Mouse (Mus musculus) hindbrain, embryonic 13.5 days (tissue): Measurements from ENCODE around the gene Msh3. TPM values are rescaled to one million over a fixed set of nuclear protein-coding genes. Genes with fewer than 3 reads are reported as not detected.

Source experiments
- ATAC-seq: fragments of 200-750 bp; cut with Nextera tagmentation; 2 replicates; pipeline ENCODE4 v1.8.0; 2017; ENCODE audit warnings: moderate TSS enrichment; ENCODE audit not compliant: low FRiP score
- H3K27ac ChIP-seq: fragments of 300-500 bp; sonication (generic); 2 replicates; pipeline ENCODE4 v1.5.1; 2015; ENCODE audit warnings: inconsistent platforms, mild to moderate bottlenecking, moderate library complexity
- H3K27me3 ChIP-seq: fragments of 300-500 bp; sonication (generic); 2 replicates; pipeline ENCODE4 v1.6.1; 2015; ENCODE audit warnings: mild to moderate bottlenecking, inconsistent platforms
- H3K36me3 ChIP-seq: fragments of 300-500 bp; sonication (generic); 2 replicates; pipeline ENCODE4 v1.6.1; 2015; ENCODE audit warnings: mild to moderate bottlenecking, inconsistent platforms
- H3K4me1 ChIP-seq: fragments of 300-500 bp; sonication (generic); replicated peaks from 2 replicates; pipeline ENCODE4 v1.6.1; 2015; ENCODE audit warnings: inconsistent platforms
- H3K4me2 ChIP-seq: fragments of 300-500 bp; sonication (generic); 2 replicates; pipeline ENCODE4 v1.6.1; 2015; ENCODE audit warnings: inconsistent platforms, mild to moderate bottlenecking, moderate library complexity
- H3K4me3 ChIP-seq: fragments of 300-500 bp; sonication (generic); 2 replicates; pipeline ENCODE4 v1.5.1; 2015; ENCODE audit warnings: mild to moderate bottlenecking, inconsistent platforms
- H3K9ac ChIP-seq: fragments of 300-500 bp; sonication (generic); 2 replicates; pipeline ENCODE4 v1.6.1; 2015; ENCODE audit warnings: mild to moderate bottlenecking, inconsistent platforms
- H3K9me3 ChIP-seq: fragments of 300-500 bp; sonication (generic); 2 replicates; pipeline ENCODE4 v1.6.1; 2016; ENCODE audit warnings: inconsistent platforms
- WGBS: fragments of 180-500 bp; shearing (Covaris S2); methylation state at CpG from one replicate; pipeline ENCODE4 v1.1.7; 2015; 5-methylcytosine and 5-hydroxymethylcytosine counted together
- polyA plus RNA-seq: library from polyadenylated mRNA; unstranded; fragments of >200 nt; fragmentation: Nextera tagmentation; extraction: Ambion mirVana; gene quantifications from 2 replicates; pipeline ENCODE4 v1.2.1, GENCODE M21; 2015

Msh3 gene
- polyA plus RNA-seq, 1 experiment from 2014 or later = 27.1 TPM

- peak overlapping the region; percentile 56 for H3K4me3 ChIP-seq
- peaks cover 17% of the 10 kb centered on the region for H3K4me1 ChIP-seq
- H3K36me3 ChIP-seq = peaks cover 10% of the 10 kb centered on the region
- H3K27me3 ChIP-seq = no peaks in the 10 kb centered on the region
- peak overlapping the region; percentile 75 for H3K9ac ChIP-seq
- no peak overlapping the region for H3K27ac ChIP-seq
- WGBS = 2% methylated on average over 24 of the region's 24 CpGs
- peak; percentile 44 for ATAC-seq
- no peaks in the 10 kb centered on the region for H3K9me3 ChIP-seq
- peak overlapping the region; percentile 91 for H3K4me2 ChIP-seq
These were observed 455 bp upstream of the Msh3 start for GRCm38 (mm10) chr13:92355272-92355643.

- WGBS = 29% methylated on average over 4 of the region's 4 CpGs
- peaks cover 17% of the 10 kb centered on the region for H3K4me1 ChIP-seq
- no peaks in the 10 kb centered on the region for H3K9me3 ChIP-seq
- no peaks in the 10 kb centered on the region for H3K27me3 ChIP-seq
- peak overlapping the region; percentile 56 for H3K4me3 ChIP-seq
- peaks cover 9% of the 10 kb centered on the region for H3K36me3 ChIP-seq
- H3K9ac ChIP-seq = peak overlapping the region; percentile 79
- no peak; the same call in 1 of the 2 replicates for ATAC-seq
- H3K27ac ChIP-seq = peak overlapping the region; percentile 64
- H3K4me2 ChIP-seq = peak overlapping the region; percentile 91
These were observed 847 bp downstream of the Msh3 start for GRCm38 (mm10) chr13:92353956-92354355.

- H3K27me3 ChIP-seq = no peaks in the 10 kb centered on the region
- peaks cover 17% of the 10 kb centered on the region for H3K4me1 ChIP-seq
- peaks cover 35% of the 10 kb centered on the region for H3K36me3 ChIP-seq
- no peaks in the 10 kb centered on the region for H3K9me3 ChIP-seq
- H3K4me3 ChIP-seq = no peak overlapping the region
- H3K4me2 ChIP-seq = no peak overlapping the region
- H3K9ac ChIP-seq = no peak overlapping the region
- 96% methylated on average over 6 of the region's 6 CpGs for WGBS
- H3K27ac ChIP-seq = no peak overlapping the region
- ATAC-seq = no peak
These were observed 3.7 kb downstream of the Msh3 start for GRCm38 (mm10) chr13:92351100-92351499.

- Histone ChIP-seq H3K27ac (no peak overlapping the region), H3K4me3 (no peak overlapping the region), H3K9ac (no peak overlapping the region), H3K27me3 (no peaks in the 10 kb centered on the region), H3K4me1 (no peaks in the 10 kb centered on the region), H3K36me3 (peaks cover 68% of the 10 kb centered on the region), H3K4me2 (no peak overlapping the region), H3K9me3 (no peaks in the 10 kb centered on the region)
- WGBS = 75% methylated on average over 5 of the region's 5 CpGs
- ATAC-seq = no peak
These were observed 8.5 kb downstream of the Msh3 start for GRCm38 (mm10) chr13:92346338-92346737.

DNA sequence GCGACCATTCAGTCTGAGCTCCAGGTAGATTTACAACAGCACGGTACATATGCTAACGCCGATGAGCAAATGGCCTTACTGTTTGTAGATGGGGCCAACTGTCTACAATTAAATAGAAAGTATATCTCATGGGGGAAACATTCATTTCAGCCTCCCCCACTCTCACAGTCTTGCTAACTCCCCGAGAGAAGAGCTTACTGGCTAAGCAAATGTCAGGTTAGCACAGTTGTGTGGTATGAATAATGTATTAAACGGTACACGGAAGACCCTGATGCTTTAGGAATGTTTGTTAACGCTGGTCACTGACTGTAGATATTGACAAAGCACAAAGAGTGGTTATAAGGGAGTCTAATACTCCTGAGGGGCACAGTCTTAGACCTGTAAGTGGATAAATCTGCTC lies 10.8 kb downstream of the Msh3 start:
- no peak for ATAC-seq
- 92% methylated on average over 8 of the region's 8 CpGs for WGBS
- no peaks in the 10 kb centered on the region for H3K4me1 ChIP-seq
- peaks cover 70% of the 10 kb centered on the region for H3K36me3 ChIP-seq
- no peak overlapping the region for H3K4me2 ChIP-seq
- no peak overlapping the region for H3K4me3 ChIP-seq
- no peak overlapping the region for H3K27ac ChIP-seq
- no peaks in the 10 kb centered on the region for H3K9me3 ChIP-seq
- H3K27me3 ChIP-seq = no peaks in the 10 kb centered on the region
- no peak overlapping the region for H3K9ac ChIP-seq

DNA sequence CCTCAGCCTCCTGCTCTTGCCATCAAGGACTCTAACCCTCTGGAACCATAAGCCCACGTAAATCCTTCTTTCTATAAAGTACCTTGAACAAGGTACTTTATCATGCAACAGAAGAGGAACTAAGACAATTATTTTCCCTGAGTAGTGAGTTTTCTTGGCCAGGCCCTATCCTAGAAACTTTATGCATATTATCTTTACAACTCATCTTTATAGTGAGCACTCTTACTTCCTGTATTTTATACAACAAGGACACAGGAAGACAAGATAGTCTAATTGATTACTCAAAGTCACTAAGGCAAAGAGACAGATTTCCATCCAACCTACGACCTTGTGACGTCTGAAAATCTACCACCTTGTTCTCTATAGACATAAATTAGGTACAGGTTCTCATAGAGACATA lies 15.0 kb downstream of the Msh3 start:
- Histone ChIP-seq H3K36me3 (peaks cover 49% of the 10 kb centered on the region), H3K9ac (no peak overlapping the region), H3K4me2 (no peak overlapping the region), H3K4me1 (no peaks in the 10 kb centered on the region), H3K9me3 (no peaks in the 10 kb centered on the region), H3K4me3 (no peak overlapping the region), H3K27ac (no peak overlapping the region), H3K27me3 (no peaks in the 10 kb centered on the region)
- no peak for ATAC-seq
- WGBS = 91% methylated on average over 3 of the region's 3 CpGs

- no peaks in the 10 kb centered on the region for H3K9me3 ChIP-seq
- no peak overlapping the region for H3K9ac ChIP-seq
- H3K4me1 ChIP-seq = no peaks in the 10 kb centered on the region
- no peak overlapping the region for H3K27ac ChIP-seq
- ATAC-seq = no peak
- H3K4me2 ChIP-seq = no peak overlapping the region
- peaks cover 30% of the 10 kb centered on the region for H3K36me3 ChIP-seq
- no peak overlapping the region for H3K4me3 ChIP-seq
- no peaks in the 10 kb centered on the region for H3K27me3 ChIP-seq
- 88% methylated on average over 6 of the region's 6 CpGs for WGBS
These were observed 16.9 kb downstream of the Msh3 start for GRCm38 (mm10) chr13:92337773-92338462.

DNA sequence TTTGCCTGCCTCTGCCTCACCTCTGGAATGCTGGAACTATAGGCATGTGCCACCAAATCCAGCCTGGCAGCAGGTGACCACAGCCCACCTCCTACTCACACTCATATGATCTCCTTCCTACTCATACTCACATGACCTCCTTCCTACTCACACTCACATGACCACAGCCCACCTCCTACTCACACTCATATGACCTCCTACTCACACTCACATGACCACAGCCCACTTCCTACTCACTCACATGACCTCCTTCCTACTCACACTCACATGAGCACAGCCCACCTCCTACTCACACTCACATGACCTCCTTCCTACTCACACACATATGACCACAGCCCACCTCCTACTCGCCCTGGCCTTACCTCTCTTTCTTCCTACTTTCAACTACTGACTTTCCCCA lies 17.9 kb downstream of the Msh3 start:
- ATAC-seq = no peak
- Histone ChIP-seq H3K4me1 (no peaks in the 10 kb centered on the region), H3K27ac (no peak overlapping the region), H3K9me3 (no peaks in the 10 kb centered on the region), H3K9ac (no peak overlapping the region), H3K4me3 (no peak overlapping the region), H3K27me3 (no peaks in the 10 kb centered on the region), H3K4me2 (no peak overlapping the region), H3K36me3 (peaks cover 20% of the 10 kb centered on the region)
- WGBS = 98% methylated on average over 1 of the region's 1 CpGs

DNA sequence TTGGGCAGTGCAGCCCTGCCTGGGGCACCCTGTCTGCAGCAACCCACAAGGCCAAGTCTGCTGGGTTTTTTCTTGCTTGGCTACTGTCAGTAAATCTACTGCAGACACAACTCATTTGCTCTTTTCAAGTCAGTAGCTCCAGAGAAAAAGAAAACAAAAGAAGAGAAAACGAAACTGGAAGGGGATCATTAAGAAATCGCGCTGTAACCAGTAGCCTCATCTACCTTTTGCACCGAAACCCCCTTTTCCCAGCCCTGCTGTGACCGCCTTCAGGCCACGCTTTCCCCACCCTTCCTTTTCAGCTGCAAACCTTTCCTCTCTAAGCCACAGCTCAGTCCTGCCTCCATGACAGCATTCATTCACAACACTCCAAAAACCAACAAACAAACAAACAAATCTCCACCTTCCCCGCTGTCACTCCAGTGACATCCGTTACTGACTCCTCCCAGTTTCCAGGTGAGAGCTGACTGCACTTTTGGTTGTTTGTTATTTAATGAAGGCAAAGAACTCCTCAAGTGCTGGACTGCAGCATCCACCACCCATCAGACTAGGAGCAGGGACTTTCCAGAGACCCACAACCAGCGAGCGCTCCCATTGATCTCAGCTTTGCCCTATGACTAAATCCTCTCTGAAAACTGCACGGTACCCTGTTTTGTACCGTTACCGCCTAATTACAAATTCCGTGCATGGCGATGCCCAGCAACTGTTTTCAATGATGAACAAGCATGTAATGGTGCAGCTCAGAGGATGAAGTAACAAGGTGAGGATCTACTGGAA lies 22.5 kb downstream of the Msh3 start:
- ATAC-seq = no peak
- no peaks in the 10 kb centered on the region for H3K9me3 ChIP-seq
- no peak overlapping the region for H3K4me3 ChIP-seq
- peaks cover 18% of the 10 kb centered on the region for H3K36me3 ChIP-seq
- no peaks in the 10 kb centered on the region for H3K4me1 ChIP-seq
- H3K27ac ChIP-seq = no peak overlapping the region
- H3K4me2 ChIP-seq = no peak overlapping the region
- 89% methylated on average over 15 of the region's 15 CpGs for WGBS
- H3K27me3 ChIP-seq = no peaks in the 10 kb centered on the region
- H3K9ac ChIP-seq = no peak overlapping the region

DNA sequence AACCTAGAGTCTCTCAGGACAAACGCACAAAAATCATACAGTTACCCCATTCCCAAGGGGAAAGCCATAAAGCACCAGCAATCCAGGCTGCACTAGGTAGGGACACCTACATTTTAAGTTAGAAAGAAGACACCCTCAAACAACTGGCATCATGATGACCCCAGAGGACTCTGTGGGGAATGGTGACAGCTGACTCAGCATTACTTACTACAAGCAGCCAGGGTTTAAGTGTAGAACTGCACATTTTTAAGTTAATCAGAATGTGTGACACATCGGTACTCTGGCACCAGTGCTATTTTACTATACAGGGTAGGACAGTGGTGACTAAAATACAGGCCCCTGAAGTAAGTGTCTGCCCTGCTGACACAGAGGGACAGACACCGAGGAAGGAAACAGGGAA lies 24.2 kb downstream of the Msh3 start:
- Histone ChIP-seq H3K4me3 (no peak overlapping the region), H3K9ac (no peak overlapping the region), H3K27me3 (no peaks in the 10 kb centered on the region), H3K4me1 (no peaks in the 10 kb centered on the region), H3K36me3 (peaks cover 14% of the 10 kb centered on the region; the same call in 1 of the 2 replicates), H3K27ac (no peak overlapping the region), H3K4me2 (no peak overlapping the region), H3K9me3 (no peaks in the 10 kb centered on the region)
- WGBS = 98% methylated on average over 3 of the region's 3 CpGs
- ATAC-seq = no peak

DNA sequence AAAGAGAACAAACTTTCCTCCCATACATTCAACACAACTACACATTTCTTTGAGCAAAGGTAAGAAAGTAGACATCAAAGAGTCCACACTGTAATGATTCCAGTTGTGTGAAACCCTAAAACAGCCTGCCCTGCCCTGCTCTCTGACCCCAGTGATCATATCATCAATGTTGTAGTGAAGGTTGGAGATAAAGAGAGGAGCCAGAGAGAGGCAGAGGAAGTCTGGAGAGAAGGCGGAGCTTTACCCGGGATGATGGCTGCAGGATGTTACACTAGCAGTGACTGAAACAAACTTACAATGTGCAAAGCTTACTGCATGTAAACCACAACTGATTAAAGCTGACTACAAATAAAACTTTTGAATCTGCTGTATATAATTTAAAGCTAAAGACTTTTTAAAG lies 26.8 kb downstream of the Msh3 start:
- Histone ChIP-seq H3K27ac (no peak overlapping the region), H3K27me3 (no peaks in the 10 kb centered on the region), H3K4me2 (no peak overlapping the region), H3K9ac (no peak overlapping the region), H3K4me3 (no peak overlapping the region), H3K4me1 (no peaks in the 10 kb centered on the region), H3K9me3 (no peaks in the 10 kb centered on the region), H3K36me3 (peaks cover 18% of the 10 kb centered on the region; the same call in 1 of the 2 replicates)
- ATAC-seq = no peak
- WGBS = 89% methylated on average over 2 of the region's 2 CpGs

DNA sequence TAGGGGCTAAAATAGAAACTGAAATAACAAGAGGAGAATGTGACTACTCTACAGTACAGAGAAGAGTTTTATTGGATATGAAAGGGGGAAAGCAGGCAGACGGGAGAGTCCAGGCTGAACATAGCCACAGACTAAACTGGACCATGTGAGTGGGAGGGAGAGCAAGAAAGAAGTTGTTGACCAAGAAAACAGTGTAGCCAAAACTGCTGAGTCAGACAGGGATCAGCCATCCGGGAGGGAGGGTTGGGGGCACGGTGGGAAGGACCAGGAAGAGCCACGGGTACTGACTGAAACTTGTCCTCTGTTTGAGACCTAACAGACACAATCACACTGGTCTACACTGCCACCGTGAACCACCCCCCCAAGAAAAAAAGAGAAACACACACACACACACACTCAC lies 28.8 kb downstream of the Msh3 start:
- no peak overlapping the region for H3K4me2 ChIP-seq
- H3K27me3 ChIP-seq = no peaks in the 10 kb centered on the region
- H3K9me3 ChIP-seq = no peaks in the 10 kb centered on the region
- peaks cover 19% of the 10 kb centered on the region; the same call in 1 of the 2 replicates for H3K36me3 ChIP-seq
- no peak overlapping the region for H3K9ac ChIP-seq
- no peaks in the 10 kb centered on the region for H3K4me1 ChIP-seq
- ATAC-seq = no peak
- 75% methylated on average over 5 of the region's 5 CpGs for WGBS
- no peak overlapping the region for H3K27ac ChIP-seq
- H3K4me3 ChIP-seq = no peak overlapping the region

GRCm38 (mm10) chr13:92320770-92321169 lies 34.0 kb downstream of the Msh3 start:
- Histone ChIP-seq H3K27me3 (no peaks in the 10 kb centered on the region), H3K9me3 (no peaks in the 10 kb centered on the region), H3K4me3 (no peak overlapping the region), H3K4me2 (no peak overlapping the region), H3K9ac (no peak overlapping the region), H3K36me3 (peaks cover 21% of the 10 kb centered on the region), H3K4me1 (no peaks in the 10 kb centered on the region), H3K27ac (no peak overlapping the region)
- no peak for ATAC-seq
- 93% methylated on average over 5 of the region's 5 CpGs for WGBS
